Mouse (Mus musculus) T-helper 2 cell (primary cell): ENCODE data around the gene Tmem108.

Source experiments
- in situ Hi-C: fragments of 300-600 bp; cut with MboI, MseI; formaldehyde crosslinking; loops from one replicate; pipeline ENCODE4 v1.15.1; 2025; ENCODE audit warnings: high pct_unique_total_duplicates

Gene Tmem108

DNA sequence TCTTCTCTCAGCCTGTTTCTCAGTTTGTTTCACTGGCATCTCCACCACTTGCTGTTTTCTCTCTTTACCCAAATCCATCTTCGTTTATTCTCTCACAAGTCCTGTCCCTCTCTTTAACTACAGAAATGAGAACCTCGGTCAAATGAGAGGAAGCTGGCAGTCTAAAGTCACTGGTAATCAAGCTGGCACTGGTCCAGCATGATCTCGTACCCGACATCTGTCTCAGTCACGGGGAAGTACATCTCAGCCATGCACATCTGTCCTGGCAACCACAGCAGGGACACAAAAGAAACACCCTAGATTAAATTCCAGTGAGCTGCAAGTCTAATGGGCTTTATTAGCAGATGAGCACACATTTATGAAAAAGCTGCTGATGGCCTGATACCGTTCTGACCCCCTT lies 206.3 kb downstream of the Tmem108 start:
- in situ Hi-C loops = no loop called here

DNA sequence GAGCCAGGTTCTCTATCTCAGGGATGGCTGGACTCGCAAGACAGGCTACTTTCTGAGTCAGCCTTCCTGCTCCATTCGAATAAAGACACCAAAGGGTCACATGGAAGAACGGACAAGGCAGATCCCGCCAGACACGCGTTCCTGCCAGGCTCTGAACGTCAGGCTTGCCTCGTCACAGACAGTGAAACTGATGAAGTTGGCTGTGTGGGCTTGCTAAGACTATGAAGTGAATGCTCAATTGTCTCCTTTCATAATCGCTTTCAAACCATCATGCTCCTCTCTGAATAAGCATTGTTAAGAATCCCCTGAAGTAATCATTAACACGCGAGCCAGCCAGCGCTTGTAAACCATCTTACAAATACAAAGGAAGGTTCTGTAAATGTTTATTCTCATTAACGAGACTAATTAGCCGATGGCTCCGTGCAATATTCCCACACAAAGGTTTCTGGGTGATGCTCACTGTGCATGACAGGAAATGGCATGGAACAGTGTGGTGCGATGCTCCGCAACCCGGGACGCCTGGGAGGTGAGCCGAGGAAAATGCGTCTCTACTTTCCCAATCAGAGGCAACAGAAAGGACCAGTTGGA lies 210.9 kb downstream of the Tmem108 start:
- in situ Hi-C loops = no loop called here

DNA sequence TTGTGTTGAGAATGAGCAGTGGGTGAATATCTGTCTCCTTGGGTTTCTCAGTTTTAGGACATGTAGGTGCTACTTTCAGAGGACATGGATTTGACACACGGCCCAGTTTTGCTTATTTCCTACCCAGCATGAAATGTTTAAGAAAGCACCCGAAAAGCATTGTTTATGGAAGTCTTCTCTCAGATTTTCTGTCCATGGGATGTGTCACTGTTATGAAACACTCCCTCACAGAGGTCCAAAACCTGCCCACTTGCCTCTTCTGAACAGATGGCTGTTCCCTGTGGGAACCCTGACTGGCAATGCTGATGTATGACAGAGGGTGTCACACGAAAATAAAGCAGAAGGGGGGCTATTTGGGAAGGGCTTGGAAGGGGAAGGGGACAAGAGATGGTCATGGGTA lies 212.5 kb downstream of the Tmem108 start:
- in situ Hi-C loops = loop anchor here (25.0 kb wide), 1 partner anchor 1837 kb away; no protein-coding TSS in a partner anchor

DNA sequence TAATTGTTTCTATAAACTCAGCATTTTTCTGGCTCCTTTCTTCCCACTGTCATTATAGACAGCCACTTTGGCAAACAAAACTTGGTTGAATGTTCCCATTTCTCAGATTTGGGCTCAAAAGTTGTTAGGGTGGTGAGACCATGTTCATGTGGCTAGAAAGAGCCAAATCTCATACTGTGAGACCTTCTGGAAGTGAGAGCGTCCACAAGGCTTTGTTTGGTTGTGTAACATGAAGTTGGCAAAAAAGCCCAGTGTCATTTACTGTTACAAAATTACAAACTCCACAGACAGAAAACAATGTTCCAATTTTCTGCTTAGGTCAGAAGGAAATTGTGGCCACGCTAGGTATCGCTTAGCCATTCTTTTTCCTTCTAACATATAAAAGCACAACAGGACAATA lies 213.0 kb downstream of the Tmem108 start:
- in situ Hi-C loops = loop anchor here (25.0 kb wide), 1 partner anchor 1836 kb away; no protein-coding TSS in a partner anchor

- in situ Hi-C loops = loop anchor here (25.0 kb wide), 1 partner anchor 1835 kb away; no protein-coding TSS in a partner anchor
Observed at GRCm38 (mm10) chr9:103546695-103547645, 214.7 kb downstream of the Tmem108 start.

- in situ Hi-C loops = loop anchor here (25.0 kb wide), 1 partner anchor 1833 kb away; no protein-coding TSS in a partner anchor
Observed at GRCm38 (mm10) chr9:103545729-103546128, 215.9 kb downstream of the Tmem108 start.

DNA sequence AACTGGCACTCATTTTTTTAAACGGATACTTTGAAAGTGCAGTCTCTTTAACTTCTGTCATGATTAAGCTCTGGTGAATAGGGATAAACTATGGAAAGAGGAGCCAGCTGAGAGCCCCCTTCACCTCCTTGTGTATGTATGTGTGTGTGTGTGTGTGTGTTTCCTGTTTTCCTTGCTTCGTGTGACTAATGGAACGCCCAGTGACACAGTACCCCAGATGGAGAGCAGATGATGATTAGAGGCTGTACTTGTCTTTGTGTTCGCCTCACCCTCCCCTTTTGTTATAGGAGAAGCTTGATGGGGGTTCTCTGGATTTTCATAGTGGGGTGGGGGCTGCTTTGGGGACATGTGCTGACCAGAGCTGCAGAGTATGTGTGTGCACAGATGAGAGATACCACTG lies 216.4 kb downstream of the Tmem108 start:
- in situ Hi-C loops = loop anchor here (25.0 kb wide), 1 partner anchor 1833 kb away; no protein-coding TSS in a partner anchor

DNA sequence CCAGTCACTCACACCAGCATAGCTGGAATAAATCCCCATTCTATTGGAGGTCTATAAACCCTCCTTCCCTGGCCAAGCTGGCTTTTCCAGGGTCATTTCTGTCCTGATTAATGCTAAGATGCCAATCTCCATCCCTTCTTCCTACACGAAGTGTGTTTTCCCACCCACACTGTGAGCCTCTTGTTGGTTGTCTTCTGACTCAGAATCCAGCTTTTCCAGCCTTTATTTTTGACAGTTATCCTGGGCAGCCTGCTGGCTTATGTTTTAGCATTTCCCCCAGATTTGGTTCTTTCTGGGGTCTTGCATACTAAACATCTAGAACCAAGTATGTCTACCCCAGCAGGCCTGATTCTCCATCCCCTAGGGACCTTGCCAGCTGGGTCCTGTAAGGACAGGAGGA lies 217.0 kb downstream of the Tmem108 start:
- in situ Hi-C loops = loop anchor here (25.0 kb wide), 1 partner anchor 1832 kb away; no protein-coding TSS in a partner anchor

GRCm38 (mm10) chr9:103540518-103540917 lies 221.1 kb downstream of the Tmem108 start:
- in situ Hi-C loops = loop anchor here (25.0 kb wide), 1 partner anchor 1828 kb away; no protein-coding TSS in a partner anchor

DNA sequence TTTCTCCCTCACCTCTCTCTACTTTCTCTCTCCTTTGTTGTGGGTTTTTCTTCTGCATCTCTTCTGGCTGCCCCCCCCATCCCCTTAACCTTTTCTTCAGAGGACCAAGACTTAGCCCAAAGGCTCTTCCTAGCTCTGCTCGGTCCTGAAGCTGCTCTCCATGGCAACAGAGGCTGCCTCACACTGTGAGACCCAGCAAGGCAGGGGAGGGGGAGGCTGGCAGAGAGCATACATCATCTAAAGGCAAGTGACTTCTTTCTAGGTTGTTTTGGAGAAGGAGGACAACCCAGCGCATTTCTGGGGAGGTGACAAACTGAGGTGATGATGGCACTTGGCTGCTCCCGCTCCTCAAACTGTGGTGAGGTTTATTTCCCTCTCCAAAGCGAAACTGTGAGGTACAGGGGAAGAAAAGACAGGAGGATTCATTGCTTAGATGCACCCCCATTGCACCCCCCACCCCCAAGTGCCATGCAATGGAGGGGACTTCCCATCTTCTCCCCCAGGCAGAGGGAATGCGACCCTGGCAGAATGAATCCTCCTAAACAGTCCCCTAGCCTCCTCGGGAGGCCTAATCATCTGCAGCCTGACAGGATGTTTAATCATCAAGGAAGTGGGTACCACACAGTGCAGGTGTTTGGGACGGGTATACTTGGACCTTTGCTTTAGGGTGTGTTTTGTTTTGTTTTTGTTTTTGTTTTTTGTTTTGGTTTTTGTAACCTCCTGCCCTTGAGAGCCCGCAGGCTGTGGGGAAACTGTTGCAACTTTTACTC lies 223.4 kb downstream of the Tmem108 start:
- in situ Hi-C loops = loop anchor here (25.0 kb wide), 1 partner anchor 1826 kb away; no protein-coding TSS in a partner anchor

GRCm38 (mm10) chr9:103536059-103536634 lies 225.5 kb downstream of the Tmem108 start:
- in situ Hi-C loops = loop anchor here (25.0 kb wide), 1 partner anchor 1824 kb away; no protein-coding TSS in a partner anchor

GRCm38 (mm10) chr9:103525041-103525537 lies 236.5 kb downstream of the Tmem108 start:
- in situ Hi-C loops = loop anchor here (25.0 kb wide), 1 partner anchor 1813 kb away; no protein-coding TSS in a partner anchor

DNA sequence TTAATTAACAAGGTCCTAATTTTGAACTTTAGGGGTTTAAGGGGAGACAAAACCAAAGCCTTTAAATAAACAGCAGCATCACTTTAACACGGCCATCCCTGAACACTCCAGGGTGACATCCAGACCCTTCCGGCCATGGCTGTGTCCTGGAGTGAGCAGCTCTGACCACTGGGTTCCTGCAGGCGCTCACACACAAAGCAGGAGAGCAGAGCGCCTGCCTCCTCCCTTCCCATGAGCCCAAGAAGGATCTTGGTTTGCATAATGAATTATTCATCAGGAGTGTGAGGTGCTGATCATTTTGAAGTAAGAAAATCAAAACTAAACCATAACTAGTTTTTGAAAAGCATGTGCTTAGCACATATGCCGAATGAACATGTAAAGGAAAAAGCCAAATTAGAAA lies 237.0 kb downstream of the Tmem108 start:
- in situ Hi-C loops = no loop called here

DNA sequence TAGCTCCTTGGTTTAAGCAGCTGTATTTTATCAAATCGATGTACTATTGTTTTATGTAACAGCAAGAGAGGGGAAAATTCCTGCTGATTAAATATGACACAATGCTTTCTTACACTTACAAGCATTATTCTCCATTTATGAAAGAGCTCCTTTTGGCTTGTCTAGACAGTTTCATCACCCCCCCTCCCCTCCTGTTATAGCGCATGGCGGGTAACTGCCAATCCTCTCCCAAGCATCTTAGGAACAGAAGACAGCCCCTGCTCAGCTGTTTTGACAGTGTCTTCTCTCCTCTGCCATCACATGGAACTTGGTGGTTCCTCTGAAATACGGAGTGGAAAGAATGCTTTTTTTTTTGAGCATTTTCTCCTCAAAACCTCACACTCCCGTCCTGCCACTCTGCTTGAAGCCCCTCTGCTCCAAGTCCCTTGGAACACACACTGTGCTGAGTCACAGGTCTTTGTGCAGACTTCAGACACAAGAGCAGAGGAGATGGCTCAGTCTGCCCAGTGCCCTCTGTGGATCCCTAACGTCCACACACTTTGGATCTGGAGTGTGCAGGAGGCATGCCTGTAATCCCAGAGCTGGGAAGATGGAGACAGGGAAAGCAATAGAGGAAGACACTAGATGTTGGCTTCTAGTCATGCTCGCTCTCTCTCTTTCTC lies 237.8 kb downstream of the Tmem108 start:
- in situ Hi-C loops = no loop called here

GRCm38 (mm10) chr9:103523008-103523407 lies 238.6 kb downstream of the Tmem108 start:
- in situ Hi-C loops = no loop called here

DNA sequence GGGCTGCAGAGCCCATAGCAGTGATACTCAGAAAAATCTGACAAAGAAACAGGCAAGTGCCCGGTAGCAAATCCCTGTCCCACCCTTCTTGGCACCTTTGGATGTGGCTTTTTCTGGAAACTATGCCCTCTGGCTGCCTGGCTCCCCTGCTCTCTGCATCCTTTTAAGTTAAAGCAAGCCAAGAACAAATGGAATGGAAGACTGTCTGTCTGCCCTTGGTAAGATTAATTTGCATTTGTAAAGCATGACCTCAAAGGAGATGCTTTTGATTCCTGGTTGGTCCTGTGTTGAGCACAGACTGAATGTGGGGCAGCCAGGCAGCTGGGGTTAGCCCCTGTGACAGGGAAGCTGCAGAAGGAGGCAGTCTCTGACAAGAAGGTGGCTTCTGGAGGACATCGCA lies 247.8 kb downstream of the Tmem108 start:
- in situ Hi-C loops = no loop called here

DNA sequence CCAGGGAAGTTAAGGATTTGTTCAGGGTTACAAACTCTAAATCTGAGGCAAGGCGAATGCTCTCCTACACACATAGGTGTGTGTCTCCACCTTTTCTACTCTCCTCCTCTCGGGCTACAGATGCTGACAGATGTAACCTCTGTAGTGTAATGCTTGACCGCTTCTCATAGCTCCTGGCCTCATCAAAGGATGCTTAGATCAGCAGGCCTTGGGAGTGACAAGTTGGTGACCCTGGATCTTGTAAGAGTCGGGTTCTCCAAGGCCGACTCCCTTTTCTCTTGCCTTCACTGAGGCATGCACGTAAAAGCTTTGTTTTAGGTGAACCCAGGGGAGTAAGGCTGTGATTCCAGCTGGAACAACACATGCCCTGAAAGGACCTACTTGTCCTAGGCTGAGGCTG lies 249.4 kb downstream of the Tmem108 start:
- in situ Hi-C loops = no loop called here

DNA sequence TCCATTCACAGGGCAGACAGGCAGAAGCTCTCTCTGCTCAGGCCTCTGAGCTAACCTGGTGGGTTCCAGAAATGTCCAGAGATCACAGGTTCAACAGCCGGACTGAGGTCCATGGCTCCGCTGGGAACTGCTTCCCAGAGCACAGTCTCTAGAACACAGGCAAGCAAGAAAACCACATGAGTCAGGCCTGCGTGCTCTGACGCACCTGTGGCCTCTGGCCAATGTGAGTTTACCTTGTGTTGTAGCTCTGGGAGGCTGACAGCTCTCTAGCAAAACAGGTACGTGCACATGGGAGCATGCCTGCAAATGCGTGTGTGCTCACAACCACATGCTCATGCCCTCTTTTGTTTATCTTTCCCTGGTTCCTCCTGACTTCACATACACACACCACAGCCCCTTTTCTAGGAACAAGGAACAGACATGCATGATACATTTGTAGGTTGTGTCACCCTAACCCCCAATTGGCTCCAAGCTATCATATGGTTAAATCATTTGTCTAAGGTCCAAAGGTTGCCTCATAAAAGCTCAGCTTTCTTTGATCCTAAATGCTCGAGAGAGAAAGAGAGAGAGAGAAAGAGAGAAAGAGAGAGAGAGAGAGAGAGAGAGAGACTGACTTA lies 254.6 kb downstream of the Tmem108 start:
- in situ Hi-C loops = no loop called here

- in situ Hi-C loops = no loop called here
Observed at GRCm38 (mm10) chr9:103505067-103505466, 256.6 kb downstream of the Tmem108 start.

GRCm38 (mm10) chr9:103504646-103505045 lies 257.0 kb downstream of the Tmem108 start:
- in situ Hi-C loops = no loop called here
